Mouse (Mus musculus): ENCODE measurements at regions not wholly inside any gene's neighbourhood (a gene's known extent, or its start where the extent isn't known, plus 50 kb on each side); places are given as distances from the start of the nearest gene placed in this dataset.

DNA sequence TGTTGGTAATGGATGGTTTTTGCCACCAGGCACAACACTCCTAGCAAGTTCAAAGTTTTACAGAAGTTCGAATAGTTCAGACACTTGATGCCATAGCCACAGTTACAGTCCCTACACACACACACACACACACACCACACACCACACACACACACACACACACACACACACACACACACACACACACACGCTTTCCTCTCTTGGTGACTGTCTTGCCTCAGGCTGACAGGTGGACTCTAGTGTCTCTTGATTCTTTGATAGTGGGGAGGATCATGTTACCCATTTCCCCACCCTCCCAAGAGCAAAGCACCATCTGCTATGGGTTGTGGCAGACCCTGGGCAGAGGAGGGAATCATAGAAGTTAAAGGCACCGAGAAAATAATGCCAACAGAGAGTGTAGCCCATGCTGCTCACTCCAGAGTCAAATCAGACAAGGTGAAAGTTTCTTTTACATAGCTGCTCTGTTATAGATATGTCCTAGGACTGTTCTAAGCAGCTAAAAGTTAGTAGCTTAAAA, 75.9 kb downstream of the Klhl25 start:
- no peaks in the 10 kb centered on the region for H3K36me3 ChIP-seq (replicated peaks in 1 of 2; ENCODE audit: control insufficient read depth in 1 of 2, insufficient read depth in 1 of 2, low read length in 1 of 2)
- in situ Hi-C loops (cut with MboI; ENCODE audit: low pct_ligation_motif_present, low pct_unique_long_range_greater_than_20kb, low sequenced_read_pairs), result loop anchor here (10.0 to 25.0 kb wide), 2 partner anchors 431 to 1013 kb away; no protein-coding TSS in a partner anchor

GRCm38 (mm10) chr7:75927537-75927936, 79.4 kb downstream of the Klhl25 start:
- Histone ChIP-seq H3K9ac (ENCODE audit: insufficient read depth, low read depth) (no peak overlapping the region), H3K27ac (ENCODE audit: insufficient read depth, low read depth) (no peak overlapping the region), H3K4me3 (replicated peaks in 1 of 3; ENCODE audit: low read depth in 2 of 3, low read length in 2 of 3, poor library complexity in 1 of 3) (no peak overlapping the region), H3K4me1 (ENCODE audit: control insufficient read depth in 1 of 2, insufficient read depth in 2 of 2) (no peaks in the 10 kb centered on the region), H3K4me2 (ENCODE audit: insufficient read depth, low read depth, poor library complexity, severe bottlenecking) (no peak overlapping the region), H3K36me3 (replicated peaks in 1 of 2; ENCODE audit: control insufficient read depth in 1 of 2, insufficient read depth in 1 of 2, low read length in 1 of 2) (no peaks in the 10 kb centered on the region), H3K79me2 (replicated peaks; ENCODE audit: control insufficient read depth, extremely low read depth, insufficient read depth, poor library complexity, severe bottlenecking) (no peaks in the 10 kb centered on the region), H3K9me3 (replicated peaks; ENCODE audit: low read length) (peaks cover 6% of the 10 kb centered on the region), H3K27me3 (replicated peaks) (peaks cover 68% of the 10 kb centered on the region)
- peak; percentile 39 for DNase-seq (ENCODE audit: extremely low read depth)
- dilution Hi-C loops (cut with MboI; ENCODE audit: extremely low pct_ligation_motif_present, extremely low pct_unique_long_range_greater_than_20kb, low sequenced_read_pairs), result no loop called here
- in situ Hi-C loops (cut with MboI; ENCODE audit: low pct_ligation_motif_present, low pct_unique_long_range_greater_than_20kb, low sequenced_read_pairs), result loop anchor here (10.0 kb wide), 1 partner anchor 427 kb away; no protein-coding TSS in a partner anchor
- TF ChIP-seq ZC3H11A (IDR thresholded peaks at IDR 0.05; ENCODE audit: low read depth, low read length) (no peak; the same call in 1 of the 2 replicates), MYC (IDR thresholded peaks at IDR 0.05; ENCODE audit: low read depth, low read length) (no peak), RAD21 (IDR thresholded peaks at IDR 0.05; ENCODE audit: low read depth, low read length) (peak; percentile 82), CHD1 (IDR thresholded peaks at IDR 0.05; ENCODE audit: low read depth, low read length) (no peak), CTCF (conservative IDR thresholded peaks at IDR 0.05 in 1 of 2, IDR thresholded peaks at IDR 0.05 in 1 of 2; ENCODE audit: low read depth in 2 of 2, low read length in 2 of 2) (peak in 1 of 2 experiments; percentile 73; a peak in 2 of 4 replicates), MEF2A (IDR thresholded peaks at IDR 0.05; ENCODE audit: borderline replicate concordance, low read depth, low read length) (no peak), SMC3 (IDR thresholded peaks at IDR 0.05; ENCODE audit: low read depth, low read length) (peak; percentile 57), ELF1 (IDR thresholded peaks at IDR 0.05; ENCODE audit: low read depth, low read length) (no peak)

More for the DNA sequence above, 75.9 kb downstream of the Klhl25 start:
- no peak overlapping the region for H3K4me3 ChIP-seq (replicated peaks in 1 of 3; ENCODE audit: low read depth in 2 of 3, low read length in 2 of 3, poor library complexity in 1 of 3)
- H3K79me2 ChIP-seq (replicated peaks; ENCODE audit: control insufficient read depth, extremely low read depth, insufficient read depth, poor library complexity, severe bottlenecking), result no peaks in the 10 kb centered on the region
- no peak overlapping the region for H3K9ac ChIP-seq (ENCODE audit: insufficient read depth, low read depth)
- peaks cover 63% of the 10 kb centered on the region for H3K27me3 ChIP-seq (replicated peaks)
- no peaks in the 10 kb centered on the region for H3K4me1 ChIP-seq (ENCODE audit: control insufficient read depth in 1 of 2, insufficient read depth in 2 of 2)
- H3K27ac ChIP-seq (ENCODE audit: insufficient read depth, low read depth), result no peak overlapping the region
- no peak for DNase-seq (ENCODE audit: extremely low read depth)
- no peak for TF ChIP-seq IRF4 (IDR thresholded peaks at IDR 0.05; ENCODE audit: low read depth, low read length)
- no peak for TF ChIP-seq MAZ (IDR thresholded peaks at IDR 0.05; ENCODE audit: low read depth, low read length)
- no peak for TF ChIP-seq KAT2A (IDR thresholded peaks at IDR 0.05; ENCODE audit: insufficient replicate concordance, low read length)
- TF ChIP-seq CHD2 (IDR thresholded peaks at IDR 0.05; ENCODE audit: low read length), result no peak
- TF ChIP-seq USF1 (IDR thresholded peaks at IDR 0.05; ENCODE audit: low read depth, low read length), result no peak
- no peak for TF ChIP-seq GABPA (IDR thresholded peaks at IDR 0.05; ENCODE audit: insufficient replicate concordance, low read depth, low read length)
- no peak for TF ChIP-seq POLR2A (IDR thresholded peaks at IDR 0.05; ENCODE audit: low read depth, low read length)
- TF ChIP-seq BHLHE40 (IDR thresholded peaks at IDR 0.05; ENCODE audit: low read depth, low read length), result no peak
- TF ChIP-seq MYC (IDR thresholded peaks at IDR 0.05; ENCODE audit: low read depth, low read length), result no peak
- TF ChIP-seq ELF1 (IDR thresholded peaks at IDR 0.05; ENCODE audit: low read depth, low read length), result no peak
- no peak for TF ChIP-seq RAD21 (IDR thresholded peaks at IDR 0.05; ENCODE audit: low read depth, low read length)
- no peak for TF ChIP-seq USF2 (conservative IDR thresholded peaks at IDR 0.05; ENCODE audit: low read depth, low read length)
- TF ChIP-seq SIN3A (IDR thresholded peaks at IDR 0.05; ENCODE audit: low read length), result no peak
- TF ChIP-seq MAX (IDR thresholded peaks at IDR 0.05; ENCODE audit: low read length), result no peak
- H3K4me2 ChIP-seq (ENCODE audit: insufficient read depth, low read depth, poor library complexity, severe bottlenecking), result no peak overlapping the region
- dilution Hi-C loops (cut with MboI; ENCODE audit: extremely low pct_ligation_motif_present, extremely low pct_unique_long_range_greater_than_20kb, low sequenced_read_pairs), result no loop called here
- H3K9me3 ChIP-seq (replicated peaks; ENCODE audit: low read length), result peaks cover 5% of the 10 kb centered on the region
